Comparison of ENCODE assay signal across 10 mouse cellular contexts in genomic region chrX:73063512-73064414, GRCm38 (mm10). TPM values are rescaled to one million over a fixed set of nuclear protein-coding genes. Genes with fewer than 3 reads are reported as not detected.
DNase-seq lines count a peak whose midpoint lies in the region; ATAC-seq and TF ChIP-seq lines count a peak whose summit lies in the region.
"Had no signal": no experiment of that assay in that cellular context is flagged by ENCODE, and none has a peak within 500 bp of the region (broad histone marks: within the 10 kb centered on the region; RNA-seq: fewer than 3 reads in every experiment).

No protein-coding gene starts in this region.

- H3K27ac ChIP-seq in heart, embryonic 15.5 days = no peak overlapping the region
- H3K27ac ChIP-seq in forebrain, postnatal 0 days (ENCODE audit: low read depth, low read length) = no peak overlapping the region

- intact Hi-C loops in heart, postnatal 25 days (cut with DNase I) = no loop called here
- intact Hi-C loops in left cerebral cortex, postnatal 36 days (cut with DNase I) = no loop called here

- ATAC-seq in heart, embryonic 15.5 days (replicated peaks; ENCODE audit: insufficient number of reproducible peaks, insufficient read depth, low FRiP score, low read depth) = no peak
- ATAC-seq in forebrain, postnatal 0 days = peak; percentile 96
- no peak for ATAC-seq in activated CD4-positive, CD25-positive, alpha-beta regulatory T cell, adult 4 months

- H3K36me3 ChIP-seq in heart, embryonic 15.5 days = no peaks in the 10 kb centered on the region
- no peaks in the 10 kb centered on the region for H3K36me3 ChIP-seq in forebrain, postnatal 0 days (ENCODE audit: insufficient read depth)
- H3K36me3 ChIP-seq: G1E had no signal

- peaks cover 5% of the 10 kb centered on the region; the same call in 1 of the 2 replicates for H3K4me1 ChIP-seq in heart, embryonic 15.5 days (replicated peaks)
- H3K4me1 ChIP-seq in forebrain, postnatal 0 days (ENCODE audit: insufficient read depth) = no peaks in the 10 kb centered on the region

- WGBS in heart, embryonic 15.5 days = 34% methylated on average over 23 of the region's 24 CpGs
- WGBS in forebrain, postnatal 0 days = 40% methylated on average over 24 of the region's 24 CpGs

- DNase-seq in heart, postnatal 25 days (ENCODE audit: low spot score) = no peak
- peak; percentile 31 for DNase-seq in cerebellum, adult 9-10 months
- peak; percentile 65 for DNase-seq in forebrain, postnatal 0 days
- peak; percentile 12 to 33 for DNase-seq in left cerebral cortex, postnatal 36 days (ENCODE audit: low spot score in 2 of 2)
- peak; percentile 62 for DNase-seq in retina, postnatal 1 day
- DNase-seq in spleen, adult 18-20 months = no peak

- H3K9ac ChIP-seq in heart, embryonic 15.5 days = no peak overlapping the region
- peak overlapping the region; percentile 51 for H3K9ac ChIP-seq in forebrain, postnatal 0 days

- TF ChIP-seq CTCF in forebrain, postnatal 0 days (IDR thresholded peaks at IDR 0.05; ENCODE audit: low read depth) = no peak

- H3K4me3 ChIP-seq in heart, embryonic 15.5 days = no peak overlapping the region; the same call in 1 of the 2 replicates
- peak overlapping the region; percentile 37 for H3K4me3 ChIP-seq in forebrain, postnatal 0 days (ENCODE audit: low read depth, low read length)

- H3K9me3 ChIP-seq in heart, embryonic 15.5 days (replicated peaks) = no peaks in the 10 kb centered on the region
- H3K9me3 ChIP-seq in forebrain, postnatal 0 days (ENCODE audit: low read length) = no peaks in the 10 kb centered on the region
- H3K9me3 ChIP-seq: G1E had no signal

- H3K4me2 ChIP-seq in heart, embryonic 15.5 days = peak overlapping the region; percentile 45
- H3K4me2 ChIP-seq in forebrain, postnatal 0 days (ENCODE audit: low read depth) = peak overlapping the region; percentile 55

- peaks cover 18% of the 10 kb centered on the region for H3K27me3 ChIP-seq in heart, embryonic 15.5 days
- no peaks in the 10 kb centered on the region for H3K27me3 ChIP-seq in forebrain, postnatal 0 days (ENCODE audit: insufficient read depth, low read length)

RNA-seq across cellular contexts. Expression of gene Pnma3, which starts 0.8 kb away (rescaled TPM):
- 0.06 TPM in 1 of 2 replicates, not detected in the other for polyA plus RNA-seq in heart, embryonic 15.5 days (2015; fragmentation: Nextera tagmentation; extraction: Ambion mirVana)
- total RNA-seq in heart, postnatal 25 days (2021) = not detected
- 15.0 and 19.8 TPM in 2 replicates for total RNA-seq in forebrain, postnatal 0 days (2014; rRNA removed)
- polyA plus RNA-seq in forebrain, postnatal 0 days (2015; fragmentation: Nextera tagmentation; extraction: Ambion mirVana) = 2.4 and 3.4 TPM in 2 replicates
- 10 to 100 TPM; 13.7 to 16.0 TPM for total RNA-seq in left cerebral cortex, postnatal 36 days (2021)
- not detected for polyA plus RNA-seq in activated CD4-positive, CD25-positive, alpha-beta regulatory T cell, adult 4 months (2017; shearing (Covaris generic))
- polyA plus RNA-seq: G1E had no signal

RNA-seq across cellular contexts. Expression of gene Xlr4a, which starts 18.5 kb away (rescaled TPM):
- polyA plus RNA-seq in heart, embryonic 15.5 days (2015; fragmentation: Nextera tagmentation; extraction: Ambion mirVana) = 0.79 and 2.0 TPM in 2 replicates
- 1 to 10 TPM in 1 of 2 experiments, under 1 TPM in 1; 0.94 to 1.5 TPM for total RNA-seq in heart, postnatal 25 days (2021)
- total RNA-seq in forebrain, postnatal 0 days (2014; rRNA removed) = not detected in 2 replicates
- 0.54 TPM in 1 of 2 replicates, not detected in the other for polyA plus RNA-seq in forebrain, postnatal 0 days (2015; fragmentation: Nextera tagmentation; extraction: Ambion mirVana)
- total RNA-seq in left cerebral cortex, postnatal 36 days (2021) = 1 to 10 TPM in 1 of 2 experiments, under 1 TPM in 1; 0.59 to 1.7 TPM
- polyA plus RNA-seq in activated CD4-positive, CD25-positive, alpha-beta regulatory T cell, adult 4 months (2017; shearing (Covaris generic)) = 100 to 1,000 TPM; 122 to 127 TPM
- total RNA-seq: G1E had no signal
- polyA plus RNA-seq: G1E had no signal

RNA-seq across cellular contexts. Expression of gene Pnma5, which starts 26.9 kb away (rescaled TPM):
- polyA plus RNA-seq in heart, embryonic 15.5 days (2015; fragmentation: Nextera tagmentation; extraction: Ambion mirVana) = 0.10 TPM in 1 of 2 replicates, not detected in the other
- total RNA-seq in heart, postnatal 25 days (2021) = not detected
- total RNA-seq in forebrain, postnatal 0 days (2014; rRNA removed) = 0.08 and 0.67 TPM in 2 replicates
- 0.14 and 0.22 TPM in 2 replicates for polyA plus RNA-seq in forebrain, postnatal 0 days (2015; fragmentation: Nextera tagmentation; extraction: Ambion mirVana)
- under 1 TPM; 0.30 to 0.48 TPM for total RNA-seq in left cerebral cortex, postnatal 36 days (2021)
- polyA plus RNA-seq in activated CD4-positive, CD25-positive, alpha-beta regulatory T cell, adult 4 months (2017; shearing (Covaris generic)) = not detected
- total RNA-seq: G1E had no signal
- polyA plus RNA-seq: G1E; gonadal fat pad, adult 2 months had no signal

RNA-seq across cellular contexts. Expression of gene Xlr3a, which starts 33.1 kb away (rescaled TPM):
- 1.8 and 1.9 TPM in 2 replicates for polyA plus RNA-seq in heart, embryonic 15.5 days (2015; fragmentation: Nextera tagmentation; extraction: Ambion mirVana)
- under 1 TPM; 0.44 to 0.67 TPM for total RNA-seq in heart, postnatal 25 days (2021)
- total RNA-seq in forebrain, postnatal 0 days (2014; rRNA removed) = 2.3 and 2.7 TPM in 2 replicates
- 1.7 and 1.9 TPM in 2 replicates for polyA plus RNA-seq in forebrain, postnatal 0 days (2015; fragmentation: Nextera tagmentation; extraction: Ambion mirVana)
- 1 to 10 TPM; 2.9 to 4.2 TPM for total RNA-seq in left cerebral cortex, postnatal 36 days (2021)
- under 1 TPM in 1 of 2 experiments, not detected in 1; 0.97 TPM for polyA plus RNA-seq in activated CD4-positive, CD25-positive, alpha-beta regulatory T cell, adult 4 months (2017; shearing (Covaris generic))
- polyA plus RNA-seq: G1E had no signal

RNA-seq across cellular contexts. Expression of gene Gm14685, which starts 53.1 kb away (rescaled TPM):
- not detected in 2 replicates for polyA plus RNA-seq in heart, embryonic 15.5 days (2015; fragmentation: Nextera tagmentation; extraction: Ambion mirVana)
- total RNA-seq in heart, postnatal 25 days (2021) = not detected
- 0.77 and 2.0 TPM in 2 replicates for total RNA-seq in forebrain, postnatal 0 days (2014; rRNA removed)
- polyA plus RNA-seq in forebrain, postnatal 0 days (2015; fragmentation: Nextera tagmentation; extraction: Ambion mirVana) = 0.73 and 0.77 TPM in 2 replicates
- under 1 TPM in 1 of 2 experiments, not detected in 1; 0.70 TPM for total RNA-seq in left cerebral cortex, postnatal 36 days (2021)
- not detected for polyA plus RNA-seq in activated CD4-positive, CD25-positive, alpha-beta regulatory T cell, adult 4 months (2017; shearing (Covaris generic))
- polyA plus RNA-seq: G1E had no signal

Comparison
In these comparisons a context has a peak if more than half of its experiments do, and no peak if none do; other contexts are left out.
1. DNase-seq: peak in cerebellum, adult 9-10 months (single experiment), forebrain, postnatal 0 days (single experiment), left cerebral cortex, postnatal 36 days (2 of 2) and retina, postnatal 1 day (single experiment); none in heart, postnatal 25 days (single experiment) and spleen, adult 18-20 months (0 of 2).
2. RNA of gene Pnma3, which starts 0.8 kb away (total RNA-seq): 15.0 to 19.8 TPM in forebrain, postnatal 0 days and 13.7 to 16.0 TPM in left cerebral cortex, postnatal 36 days; not detected in heart, postnatal 25 days; every median in the first group is over 10 times any median in the second.